Mouse (Mus musculus) megakaryocyte, embryonic 14.5 days (primary cell): ENCODE measurements at regions not wholly inside any gene's neighbourhood (a gene's known extent, or its start where the extent isn't known, plus 50 kb on each side); places are given as distances from the start of the nearest gene placed in this dataset.

Experiments used
- H3K27me3 ChIP-seq: replicated peaks from 2 replicates; pipeline ENCODE3; 2012; ENCODE audit warnings: inconsistent platforms
- H3K36me3 ChIP-seq: replicated peaks from 2 replicates; pipeline ENCODE3; 2012; ENCODE audit warnings: low read length, inconsistent platforms, mixed read lengths
- H3K4me1 ChIP-seq: 2 replicates; pipeline ENCODE4 v1.6.1; 2012; ENCODE audit warnings: inconsistent platforms
- H3K4me3 ChIP-seq: replicated peaks from 2 replicates; pipeline ENCODE3; 2012; ENCODE audit warnings: moderate library complexity, mild to moderate bottlenecking, inconsistent platforms
- H3K9me3 ChIP-seq: 2 replicates; pipeline ENCODE4 v1.6.1; 2012; ENCODE audit warnings: inconsistent platforms
- FLI1 ChIP-seq: IDR thresholded peaks from 2 replicates; pipeline ENCODE4 v1.6.1; 2012; ENCODE audit warnings: low read length, inconsistent platforms, mixed read lengths
- GATA1 ChIP-seq: IDR thresholded peaks from 3 replicates; pipeline ENCODE4 v1.6.1; 2012; ENCODE audit warnings: mixed read lengths, low read length, inconsistent platforms, borderline replicate concordance

- no peak overlapping the region for H3K4me3 ChIP-seq
- H3K36me3 ChIP-seq: no peaks in the 10 kb centered on the region
- no peak for TF ChIP-seq GATA1
- TF ChIP-seq FLI1: no peak
- H3K9me3 ChIP-seq: peaks cover 33% of the 10 kb centered on the region
- H3K27me3 ChIP-seq: no peaks in the 10 kb centered on the region
- no peaks in the 10 kb centered on the region for H3K4me1 ChIP-seq
Measured at GRCm38 (mm10) chr13:72792695-72793094, 164.1 kb downstream of the Irx2 start.

DNA sequence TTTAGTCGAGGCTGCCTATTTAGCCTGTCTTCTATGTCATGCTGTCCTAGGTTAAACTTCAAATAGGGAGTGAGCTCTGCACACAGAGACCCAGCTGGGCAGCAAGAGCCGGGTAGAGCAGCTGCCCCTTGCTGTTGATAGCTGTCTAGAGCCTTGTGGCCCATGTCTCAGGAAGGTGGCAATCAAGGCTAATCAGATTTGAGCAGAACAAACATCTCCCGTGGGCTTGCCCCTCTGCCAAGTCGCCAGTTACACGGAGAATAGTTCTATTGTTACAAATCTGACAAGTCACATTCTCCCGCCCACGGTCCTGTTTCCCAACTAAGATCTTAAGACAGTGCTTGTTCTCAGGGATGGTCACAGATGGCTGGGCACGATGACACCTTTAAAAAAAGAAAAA lies 171.4 kb downstream of the Irx2 start:
- Histone ChIP-seq H3K36me3 (no peaks in the 10 kb centered on the region), H3K9me3 (peaks cover 27% of the 10 kb centered on the region), H3K4me1 (no peaks in the 10 kb centered on the region), H3K4me3 (no peak overlapping the region), H3K27me3 (no peaks in the 10 kb centered on the region)
- TF ChIP-seq FLI1 (no peak), GATA1 (no peak)

DNA sequence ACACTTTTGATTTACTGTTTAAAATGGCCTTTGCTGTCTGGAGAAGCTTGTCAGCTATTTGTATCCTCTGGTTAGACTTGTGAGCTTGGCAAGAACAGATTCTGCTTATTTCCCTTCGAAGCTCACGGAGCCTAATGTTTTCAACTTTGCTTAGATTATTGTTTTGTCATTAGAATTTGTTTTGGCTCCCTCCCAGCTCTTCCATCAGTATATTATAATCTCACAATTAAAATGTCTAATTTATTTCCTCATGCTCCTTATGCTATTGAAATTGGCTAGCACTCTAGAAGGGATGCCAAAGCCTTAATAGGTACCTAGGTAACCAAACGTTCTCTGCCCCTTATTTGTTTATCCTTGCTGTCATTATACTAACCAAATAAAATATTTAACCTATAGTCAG lies 171.9 kb downstream of the Irx2 start:
- H3K4me3 ChIP-seq: no peak overlapping the region
- TF ChIP-seq GATA1: no peak
- no peak for TF ChIP-seq FLI1
- H3K4me1 ChIP-seq: no peaks in the 10 kb centered on the region
- H3K9me3 ChIP-seq: peaks cover 32% of the 10 kb centered on the region
- no peaks in the 10 kb centered on the region for H3K27me3 ChIP-seq
- no peaks in the 10 kb centered on the region for H3K36me3 ChIP-seq

- Histone ChIP-seq H3K9me3 (peaks cover 44% of the 10 kb centered on the region), H3K4me1 (no peaks in the 10 kb centered on the region), H3K4me3 (peak overlapping the region; percentile 23), H3K27me3 (no peaks in the 10 kb centered on the region), H3K36me3 (no peaks in the 10 kb centered on the region)
- TF ChIP-seq GATA1: no peak
- no peak for TF ChIP-seq FLI1
Measured at GRCm38 (mm10) chr13:72803374-72803773, 174.8 kb downstream of the Irx2 start.

- Histone ChIP-seq H3K4me3 (no peak overlapping the region), H3K9me3 (peaks cover 45% of the 10 kb centered on the region), H3K27me3 (no peaks in the 10 kb centered on the region), H3K36me3 (no peaks in the 10 kb centered on the region), H3K4me1 (no peaks in the 10 kb centered on the region)
- TF ChIP-seq GATA1 (no peak), FLI1 (no peak)
Measured at GRCm38 (mm10) chr13:72809226-72809625, 180.6 kb downstream of the Irx2 start.

- no peaks in the 10 kb centered on the region for H3K36me3 ChIP-seq
- H3K4me1 ChIP-seq: no peaks in the 10 kb centered on the region
- no peak for TF ChIP-seq FLI1
- no peak for TF ChIP-seq GATA1
- peaks cover 39% of the 10 kb centered on the region for H3K9me3 ChIP-seq
- no peak overlapping the region for H3K4me3 ChIP-seq
- H3K27me3 ChIP-seq: no peaks in the 10 kb centered on the region
Measured at GRCm38 (mm10) chr13:72810626-72811025, 182.0 kb downstream of the Irx2 start.

DNA sequence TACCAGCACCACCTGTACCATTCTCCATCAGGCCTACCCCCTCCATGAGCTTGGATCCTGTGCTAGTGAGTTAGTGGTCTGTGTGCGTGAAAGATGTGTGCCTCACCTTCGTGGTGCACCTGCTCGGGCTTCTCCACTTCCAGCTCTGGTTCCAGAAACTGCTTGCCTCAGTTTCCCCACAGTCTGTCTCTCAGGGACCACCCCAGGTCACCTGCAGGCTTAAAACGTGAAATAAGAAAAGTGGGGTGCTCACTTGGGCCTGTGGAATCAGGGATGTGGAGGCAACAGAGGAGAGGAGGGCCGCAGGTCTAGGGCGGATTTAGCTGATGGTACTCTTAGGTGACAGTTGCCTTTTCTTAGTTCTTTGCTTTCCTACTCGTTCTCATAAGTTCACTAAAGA lies 186.0 kb downstream of the Irx2 start:
- Histone ChIP-seq H3K36me3 (no peaks in the 10 kb centered on the region), H3K4me3 (no peak overlapping the region), H3K4me1 (no peaks in the 10 kb centered on the region), H3K9me3 (peaks cover 38% of the 10 kb centered on the region), H3K27me3 (peaks cover 7% of the 10 kb centered on the region)
- no peak for TF ChIP-seq FLI1
- TF ChIP-seq GATA1: no peak

DNA sequence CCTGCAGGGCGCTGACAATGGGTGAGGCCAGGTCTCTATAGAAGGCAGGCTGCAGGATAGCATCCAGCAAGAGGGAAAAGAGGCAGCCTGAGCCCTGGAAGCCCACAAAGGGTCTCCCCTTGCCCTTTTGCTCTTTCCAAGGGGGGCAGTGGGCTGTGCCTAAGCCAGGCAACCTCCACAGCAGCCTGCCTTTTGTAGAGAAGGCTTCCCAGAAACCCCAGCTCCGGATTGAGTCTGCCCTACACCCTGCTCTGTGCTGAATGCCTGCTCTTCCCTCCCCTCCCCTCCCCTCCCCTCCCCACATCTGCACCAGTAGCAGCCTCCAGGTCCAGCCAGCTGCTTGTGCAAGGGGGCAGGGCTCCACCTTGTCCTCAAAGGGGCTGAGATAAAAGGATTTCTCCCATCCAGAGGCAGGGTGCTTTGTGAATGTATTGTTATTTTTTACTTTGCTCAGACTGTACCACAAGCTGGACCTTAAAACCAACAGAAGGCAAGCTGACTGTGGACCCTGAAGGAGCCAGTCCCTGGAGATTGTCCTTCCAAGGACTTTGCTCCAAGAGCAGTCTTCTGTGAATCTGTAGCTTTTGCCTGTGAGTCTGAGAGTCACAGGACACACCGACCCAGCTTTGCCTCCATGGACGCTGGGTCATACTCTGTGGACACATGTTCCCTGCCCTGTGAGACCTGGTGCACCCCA lies 186.8 kb downstream of the Irx2 start:
- no peaks in the 10 kb centered on the region for H3K36me3 ChIP-seq
- peaks cover 7% of the 10 kb centered on the region for H3K27me3 ChIP-seq
- H3K4me1 ChIP-seq: no peaks in the 10 kb centered on the region
- H3K9me3 ChIP-seq: peaks cover 43% of the 10 kb centered on the region
- TF ChIP-seq GATA1: no peak
- TF ChIP-seq FLI1: no peak
- H3K4me3 ChIP-seq: no peak overlapping the region

- H3K9me3 ChIP-seq: peaks cover 44% of the 10 kb centered on the region
- H3K27me3 ChIP-seq: peaks cover 7% of the 10 kb centered on the region
- H3K4me3 ChIP-seq: no peak overlapping the region
- TF ChIP-seq FLI1 (no peak), GATA1 (no peak)
- H3K36me3 ChIP-seq: no peaks in the 10 kb centered on the region
- H3K4me1 ChIP-seq: no peaks in the 10 kb centered on the region
Measured at GRCm38 (mm10) chr13:72815933-72816553, 187.4 kb downstream of the Irx2 start.

DNA sequence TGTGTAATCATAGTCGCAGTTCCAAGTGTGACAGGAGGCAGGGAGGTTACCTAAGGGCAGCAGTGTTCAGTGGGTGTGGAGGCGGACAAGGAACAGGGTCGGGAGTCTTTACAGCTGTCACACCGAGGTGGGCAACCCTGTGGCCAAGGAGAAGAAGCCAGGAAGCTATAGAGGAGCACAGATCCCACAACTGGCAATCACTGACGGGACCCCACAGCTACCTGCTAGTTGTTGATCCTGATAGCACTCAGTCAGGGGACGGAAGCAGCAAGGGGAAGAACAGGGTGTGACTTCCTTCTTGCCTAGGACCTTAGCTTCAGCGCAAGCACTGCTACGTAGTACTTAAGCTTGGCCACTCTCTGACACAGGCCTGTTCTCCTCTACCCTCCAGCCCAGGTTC lies 188.2 kb downstream of the Irx2 start:
- H3K27me3 ChIP-seq: peaks cover 7% of the 10 kb centered on the region
- peaks cover 46% of the 10 kb centered on the region for H3K9me3 ChIP-seq
- no peak overlapping the region for H3K4me3 ChIP-seq
- no peak for TF ChIP-seq FLI1
- no peak for TF ChIP-seq GATA1
- no peaks in the 10 kb centered on the region for H3K4me1 ChIP-seq
- H3K36me3 ChIP-seq: no peaks in the 10 kb centered on the region
